10 mouse cellular contexts compared by ENCODE assay signal in genomic region chr8:124448962-124449670, GRCm38 (mm10). TPM values are rescaled to one million over a fixed set of nuclear protein-coding genes. Genes with fewer than 3 reads are reported as not detected.
DNase-seq lines count a peak whose midpoint lies in the region; ATAC-seq and TF ChIP-seq lines count a peak whose summit lies in the region.
"Had no signal": no experiment of that assay in that cellular context is flagged by ENCODE, and none has a peak within 500 bp of the region (broad histone marks: within the 10 kb centered on the region; RNA-seq: fewer than 3 reads in every experiment).

No protein-coding gene starts in this region.

- no peaks in the 10 kb centered on the region for H3K4me1 ChIP-seq in kidney, postnatal 0 days (replicated peaks; ENCODE audit: insufficient read depth, low read length)
- peaks cover 3% of the 10 kb centered on the region; the same call in 1 of the 2 replicates for H3K4me1 ChIP-seq in kidney, embryonic 15.5 days

- no peak overlapping the region for H3K4me2 ChIP-seq in kidney, postnatal 0 days (ENCODE audit: low read length)
- no peak overlapping the region for H3K4me2 ChIP-seq in kidney, embryonic 15.5 days
- H3K4me2 ChIP-seq: embryonic facial prominence, embryonic 13.5 days had no signal

- ATAC-seq in kidney, postnatal 0 days (replicated peaks; ENCODE audit: low FRiP score, low read depth): 0 out of 2 replicates have a peak, but pooled peaks have one; percentile 43
- no peak for ATAC-seq in kidney, embryonic 15.5 days (replicated peaks; ENCODE audit: low FRiP score)
- no peak for ATAC-seq in megakaryocyte progenitor cell, adult 5-6 weeks (replicated peaks; ENCODE audit: poor library complexity)

- DNase-seq in adrenal gland, postnatal 10 days: peak; percentile 35
- DNase-seq in adrenal gland, postnatal 4 days (ENCODE audit: low spot score in 2 of 2): no peak
- DNase-seq in kidney, postnatal 0 days (ENCODE audit: low spot score): peak; percentile 59
- peak; percentile 2 to 15 for DNase-seq in kidney, postnatal 36 days
- peak; percentile 56 for DNase-seq in retina, embryonic 14.5 days (ENCODE audit: low spot score)
- DNase-seq in gastrocnemius, postnatal 4 days (ENCODE audit: low spot score in 2 of 2): no peak
- DNase-seq: gastrocnemius, postnatal 36 days had no signal

- no peaks in the 10 kb centered on the region for H3K36me3 ChIP-seq in kidney, postnatal 0 days (ENCODE audit: insufficient read depth, low read length)
- H3K36me3 ChIP-seq in kidney, embryonic 15.5 days: no peaks in the 10 kb centered on the region
- H3K36me3 ChIP-seq: embryonic facial prominence, embryonic 13.5 days had no signal

- H3K4me3 ChIP-seq in kidney, postnatal 0 days (replicated peaks; ENCODE audit: low read depth, low read length): no peak overlapping the region
- H3K4me3 ChIP-seq in kidney, embryonic 15.5 days (replicated peaks): no peak overlapping the region
- H3K4me3 ChIP-seq: embryonic facial prominence, embryonic 13.5 days had no signal

- H3K27ac ChIP-seq in kidney, postnatal 0 days: no peak overlapping the region
- no peak overlapping the region for H3K27ac ChIP-seq in kidney, embryonic 15.5 days
- H3K27ac ChIP-seq: embryonic facial prominence, embryonic 13.5 days had no signal

- TF ChIP-seq CTCF in kidney, postnatal 0 days (IDR thresholded peaks at IDR 0.05; ENCODE audit: low read depth): no peak

- H3K9ac ChIP-seq in kidney, postnatal 0 days (ENCODE audit: low read depth, low read length): no peak overlapping the region
- no peak overlapping the region for H3K9ac ChIP-seq in kidney, embryonic 15.5 days
- H3K9ac ChIP-seq: embryonic facial prominence, embryonic 13.5 days had no signal

- 39% methylated on average over 10 of the region's 10 CpGs for WGBS in kidney, postnatal 0 days
- WGBS in kidney, embryonic 15.5 days: 40% methylated on average over 10 of the region's 10 CpGs

- no peaks in the 10 kb centered on the region for H3K9me3 ChIP-seq in kidney, postnatal 0 days (replicated peaks; ENCODE audit: low read length)
- H3K9me3 ChIP-seq in kidney, embryonic 15.5 days (replicated peaks): no peaks in the 10 kb centered on the region; the same call in 1 of the 2 replicates

- no peaks in the 10 kb centered on the region for H3K27me3 ChIP-seq in kidney, postnatal 0 days (ENCODE audit: insufficient read depth, low read length)
- H3K27me3 ChIP-seq in kidney, embryonic 15.5 days: no peaks in the 10 kb centered on the region
- H3K27me3 ChIP-seq: embryonic facial prominence, embryonic 13.5 days had no signal

RNA-seq across cellular contexts. Expression of gene Pgbd5, which starts 9.7 kb away (rescaled TPM):
- 1 to 10 TPM; 4.4 to 6.8 TPM for total RNA-seq in adrenal gland, postnatal 10 days (2021)
- total RNA-seq in adrenal gland, postnatal 4 days (2021): 1 to 10 TPM; 9.1 to 9.5 TPM
- polyA plus RNA-seq in kidney, postnatal 0 days (2015; fragmentation: Nextera tagmentation; extraction: Ambion mirVana): 0.32 and 0.56 TPM in 2 replicates
- polyA plus RNA-seq in kidney, embryonic 15.5 days (2015; fragmentation: Nextera tagmentation; extraction: Ambion mirVana): 0.75 and 0.93 TPM in 2 replicates
- total RNA-seq in gastrocnemius, postnatal 4 days (2021): 1 to 10 TPM; 2.0 to 2.5 TPM
- not detected in 2 replicates for total RNA-seq in megakaryocyte progenitor cell, adult 5-6 weeks (2015)
- not detected in 2 replicates for total RNA-seq in megakaryocyte progenitor cell, adult 5-6 weeks (2017)

Comparison
In these comparisons a context has a peak if more than half of its experiments do, and no peak if none do; other contexts are left out.
1. DNase-seq: peak in adrenal gland, postnatal 10 days (single experiment), kidney, postnatal 0 days (single experiment), kidney, postnatal 36 days (2 of 2) and retina, embryonic 14.5 days (single experiment); none in adrenal gland, postnatal 4 days (0 of 2) and gastrocnemius, postnatal 4 days (0 of 2).